Mouse (Mus musculus): ENCODE measurements around the gene Fzd2. TPM values are rescaled to one million over a fixed set of nuclear protein-coding genes. Genes with fewer than 3 reads are reported as not detected.

Fzd2 gene
- total RNA-seq, 1 experiment, result 27.9 TPM

DNA sequence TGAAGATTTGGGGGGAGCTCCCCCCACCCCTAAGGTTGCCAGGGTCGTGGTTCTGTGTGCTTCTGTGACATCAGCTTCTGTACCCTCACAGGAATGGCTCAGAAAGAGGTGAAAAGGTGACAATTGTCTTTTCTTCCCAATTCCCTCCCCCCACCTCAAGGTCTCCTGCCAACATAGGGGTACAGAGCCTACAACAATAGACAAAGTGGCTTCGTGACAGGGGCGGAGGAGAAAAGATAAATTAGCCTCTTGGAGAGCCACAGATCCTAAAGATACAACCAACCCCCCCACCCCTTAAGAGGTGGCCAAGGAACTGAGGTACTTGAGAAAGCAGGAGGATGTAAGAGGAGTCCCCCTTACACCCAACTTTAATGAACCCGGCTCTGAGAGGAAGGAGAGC is 4.5 kb downstream of the Fzd2 start:
- TF ChIP-seq CHD2 (IDR thresholded peaks at IDR 0.05; ENCODE audit: low read depth, low read length) (no peak), HCFC1 (IDR thresholded peaks at IDR 0.05; ENCODE audit: borderline replicate concordance, insufficient read depth, low read length) (no peak), MAFK (IDR thresholded peaks at IDR 0.05; ENCODE audit: insufficient read depth, low read depth, low read length) (no peak), ZNF384 (IDR thresholded peaks at IDR 0.05; ENCODE audit: low read depth, low read length) (no peak), ZC3H11A (IDR thresholded peaks at IDR 0.05; ENCODE audit: borderline replicate concordance, low read depth, low read length) (no peak)
- Histone ChIP-seq H3K36me3 (ENCODE audit: control insufficient read depth, insufficient read depth, low read length, poor library complexity, severe bottlenecking) (no peaks in the 10 kb centered on the region), H3K9me3 (ENCODE audit: control insufficient read depth, insufficient read depth, low read depth, low read length) (no peaks in the 10 kb centered on the region), H3K27ac (ENCODE audit: insufficient read depth, low read depth, low read length, poor library complexity, severe bottlenecking) (no peak overlapping the region), H3K4me1 (ENCODE audit: control insufficient read depth in 2 of 2, insufficient read depth in 2 of 2, low read length in 2 of 2, poor library complexity in 1 of 2) (no peaks in the 10 kb centered on the region; a peak in 1 of 4 replicates), H3K4me3 (ENCODE audit: insufficient read depth in 1 of 2, low read depth in 1 of 2, low read length in 2 of 2, poor library complexity in 1 of 2, severe bottlenecking in 1 of 2) (no peak overlapping the region), H3K9ac (ENCODE audit: insufficient read depth, low read depth, low read length, poor library complexity, severe bottlenecking) (no peak overlapping the region)
- DNase-seq (ENCODE audit: low read depth, low spot score), result no peak
- in situ Hi-C loops (cut with MboI; ENCODE audit: low sequenced_read_pairs in 2 of 2, unreplicated experiment in 2 of 2), result no loop called here

DNA sequence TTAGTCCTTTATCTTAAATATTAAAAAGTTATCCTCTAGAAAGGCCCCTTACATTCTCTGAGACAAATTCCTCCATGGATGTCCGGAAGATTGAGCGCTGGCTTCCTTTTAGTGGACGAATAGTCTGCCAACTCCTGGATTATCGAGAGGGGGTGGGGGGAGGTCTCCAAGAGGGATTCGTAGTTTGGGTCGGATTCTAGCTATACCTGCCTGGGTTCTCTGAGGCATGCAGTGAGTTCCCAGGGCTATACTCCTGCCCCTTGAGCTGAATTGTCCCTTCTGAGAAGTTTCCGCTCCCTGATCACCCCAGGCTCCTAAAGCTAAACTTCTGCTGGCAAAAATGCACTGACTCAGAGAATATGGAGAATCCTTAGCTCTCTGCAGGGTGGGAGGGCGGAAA is 5.3 kb downstream of the Fzd2 start:
- Histone ChIP-seq H3K9ac (ENCODE audit: insufficient read depth, low read depth, low read length, poor library complexity, severe bottlenecking) (no peak overlapping the region), H3K4me3 (ENCODE audit: insufficient read depth in 1 of 2, low read depth in 1 of 2, low read length in 2 of 2, poor library complexity in 1 of 2, severe bottlenecking in 1 of 2) (no peak overlapping the region), H3K9me3 (ENCODE audit: control insufficient read depth, insufficient read depth, low read depth, low read length) (no peaks in the 10 kb centered on the region), H3K4me1 (ENCODE audit: control insufficient read depth in 2 of 2, insufficient read depth in 2 of 2, low read length in 2 of 2, poor library complexity in 1 of 2) (no peaks in the 10 kb centered on the region; a peak in 1 of 4 replicates), H3K36me3 (ENCODE audit: control insufficient read depth, insufficient read depth, low read length, poor library complexity, severe bottlenecking) (no peaks in the 10 kb centered on the region), H3K27ac (ENCODE audit: insufficient read depth, low read depth, low read length, poor library complexity, severe bottlenecking) (no peak overlapping the region)
- DNase-seq (ENCODE audit: low read depth, low spot score), result no peak
- no peak for TF ChIP-seq ZNF384 (IDR thresholded peaks at IDR 0.05; ENCODE audit: low read depth, low read length)
- no peak for TF ChIP-seq HCFC1 (IDR thresholded peaks at IDR 0.05; ENCODE audit: borderline replicate concordance, insufficient read depth, low read length)
- no peak for TF ChIP-seq ZC3H11A (IDR thresholded peaks at IDR 0.05; ENCODE audit: borderline replicate concordance, low read depth, low read length)
- TF ChIP-seq CHD2 (IDR thresholded peaks at IDR 0.05; ENCODE audit: low read depth, low read length), result no peak
- no peak for TF ChIP-seq MAFK (IDR thresholded peaks at IDR 0.05; ENCODE audit: insufficient read depth, low read depth, low read length)
- in situ Hi-C loops (cut with MboI; ENCODE audit: low sequenced_read_pairs in 2 of 2, unreplicated experiment in 2 of 2), result no loop called here

DNA sequence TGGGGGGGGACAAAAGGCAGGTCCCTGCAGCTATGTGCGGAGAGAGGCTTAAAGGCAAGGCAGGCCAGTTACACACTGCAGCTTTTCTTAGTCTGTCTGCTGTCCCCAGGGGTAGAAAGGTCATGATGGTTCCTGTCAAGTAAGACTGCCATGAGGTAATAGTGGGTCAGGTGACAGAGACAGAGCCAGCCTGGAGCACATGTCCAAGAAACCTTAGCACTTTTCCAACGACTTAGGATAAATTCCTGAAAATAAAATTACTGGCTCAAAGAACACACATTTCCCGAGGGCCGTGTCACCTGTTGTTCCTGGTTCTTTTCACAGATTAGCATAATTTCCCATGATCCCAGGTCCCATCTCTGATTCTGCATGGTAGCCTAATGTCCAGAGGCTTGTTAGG is 6.1 kb downstream of the Fzd2 start:
- no peak overlapping the region for H3K27ac ChIP-seq (ENCODE audit: insufficient read depth, low read depth, low read length, poor library complexity, severe bottlenecking)
- TF ChIP-seq HCFC1 (IDR thresholded peaks at IDR 0.05; ENCODE audit: borderline replicate concordance, insufficient read depth, low read length) (no peak), CHD2 (IDR thresholded peaks at IDR 0.05; ENCODE audit: low read depth, low read length) (no peak), ZNF384 (IDR thresholded peaks at IDR 0.05; ENCODE audit: low read depth, low read length) (no peak), ZC3H11A (IDR thresholded peaks at IDR 0.05; ENCODE audit: borderline replicate concordance, low read depth, low read length) (no peak), MAFK (IDR thresholded peaks at IDR 0.05; ENCODE audit: insufficient read depth, low read depth, low read length) (no peak)
- DNase-seq (ENCODE audit: low read depth, low spot score), result no peak
- H3K4me3 ChIP-seq (ENCODE audit: insufficient read depth in 1 of 2, low read depth in 1 of 2, low read length in 2 of 2, poor library complexity in 1 of 2, severe bottlenecking in 1 of 2), result no peak overlapping the region
- H3K9me3 ChIP-seq (ENCODE audit: control insufficient read depth, insufficient read depth, low read depth, low read length), result no peaks in the 10 kb centered on the region
- no peaks in the 10 kb centered on the region for H3K36me3 ChIP-seq (ENCODE audit: control insufficient read depth, insufficient read depth, low read length, poor library complexity, severe bottlenecking)
- no peaks in the 10 kb centered on the region; a peak in 1 of 4 replicates for H3K4me1 ChIP-seq (ENCODE audit: control insufficient read depth in 2 of 2, insufficient read depth in 2 of 2, low read length in 2 of 2, poor library complexity in 1 of 2)
- in situ Hi-C loops (cut with MboI; ENCODE audit: low sequenced_read_pairs in 2 of 2, unreplicated experiment in 2 of 2), result no loop called here
- no peak overlapping the region for H3K9ac ChIP-seq (ENCODE audit: insufficient read depth, low read depth, low read length, poor library complexity, severe bottlenecking)

DNA sequence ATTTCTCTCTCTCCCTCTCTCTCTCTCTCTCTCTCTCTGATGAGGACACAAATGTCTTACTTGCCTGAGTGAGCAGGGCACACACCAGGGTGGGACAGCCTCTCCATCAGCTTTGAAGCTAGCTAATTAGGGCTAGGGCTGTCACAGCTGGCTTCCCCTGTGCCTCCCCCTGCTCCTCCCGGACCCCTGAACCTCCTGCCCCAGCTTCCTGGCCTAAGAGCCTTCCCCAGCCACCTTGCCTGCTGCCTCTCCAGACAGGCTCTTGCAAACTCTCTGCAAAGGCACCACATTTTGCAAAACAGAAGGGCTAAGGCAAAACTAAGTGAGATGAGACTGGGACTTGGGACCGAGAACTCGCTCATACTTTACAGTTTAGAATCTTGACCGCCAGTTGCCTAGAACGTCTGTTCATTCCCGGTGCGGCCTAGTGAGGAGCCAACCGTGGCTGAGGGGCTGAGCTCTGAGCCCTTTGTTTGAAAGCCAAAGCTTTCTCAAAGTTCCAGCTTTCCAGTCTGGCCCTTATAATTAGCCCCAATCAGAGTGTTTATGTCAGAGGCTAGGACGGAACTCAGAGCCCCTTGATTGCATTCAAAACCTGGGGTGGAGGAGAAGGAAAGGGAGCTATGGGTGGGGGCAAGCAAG is 6.6 kb downstream of the Fzd2 start:
- no peak overlapping the region for H3K9ac ChIP-seq (ENCODE audit: insufficient read depth, low read depth, low read length, poor library complexity, severe bottlenecking)
- no peaks in the 10 kb centered on the region; a peak in 1 of 4 replicates for H3K4me1 ChIP-seq (ENCODE audit: control insufficient read depth in 2 of 2, insufficient read depth in 2 of 2, low read length in 2 of 2, poor library complexity in 1 of 2)
- DNase-seq (ENCODE audit: low read depth, low spot score), result no peak
- no peak overlapping the region for H3K27ac ChIP-seq (ENCODE audit: insufficient read depth, low read depth, low read length, poor library complexity, severe bottlenecking)
- H3K36me3 ChIP-seq (ENCODE audit: control insufficient read depth, insufficient read depth, low read length, poor library complexity, severe bottlenecking), result no peaks in the 10 kb centered on the region
- H3K9me3 ChIP-seq (ENCODE audit: control insufficient read depth, insufficient read depth, low read depth, low read length), result no peaks in the 10 kb centered on the region
- in situ Hi-C loops (cut with MboI; ENCODE audit: low sequenced_read_pairs in 2 of 2, unreplicated experiment in 2 of 2), result no loop called here
- H3K4me3 ChIP-seq (ENCODE audit: insufficient read depth in 1 of 2, low read depth in 1 of 2, low read length in 2 of 2, poor library complexity in 1 of 2, severe bottlenecking in 1 of 2), result peak overlapping the region in 1 of 2 experiments; percentile 26; a peak in 1 of 4 replicates
- TF ChIP-seq HCFC1 (IDR thresholded peaks at IDR 0.05; ENCODE audit: borderline replicate concordance, insufficient read depth, low read length), result no peak
- no peak for TF ChIP-seq ZC3H11A (IDR thresholded peaks at IDR 0.05; ENCODE audit: borderline replicate concordance, low read depth, low read length)
- no peak for TF ChIP-seq ZNF384 (IDR thresholded peaks at IDR 0.05; ENCODE audit: low read depth, low read length)
- no peak for TF ChIP-seq CHD2 (IDR thresholded peaks at IDR 0.05; ENCODE audit: low read depth, low read length)
- no peak for TF ChIP-seq MAFK (IDR thresholded peaks at IDR 0.05; ENCODE audit: insufficient read depth, low read depth, low read length)

Data from ES-E14 (cell line).